Mouse (Mus musculus): ENCODE results near the gene Thada. TPM values are rescaled to one million over a fixed set of nuclear protein-coding genes. Genes with fewer than 3 reads are reported as not detected.

Thada gene
- polyA plus RNA-seq, 1 experiment from 2014 or later, result 15.8 TPM

- 0 out of 2 replicates have a peak, but pooled peaks cover 5% of the 10 kb centered on the region for H3K4me1 ChIP-seq (ENCODE audit: control insufficient read depth, insufficient read depth, low read length)
- 96% methylated on average over 5 of the region's 5 CpGs for WGBS
Measured at GRCm38 (mm10) chr17:84286536-84286935, 179.5 kb downstream of the Thada start.

GRCm38 (mm10) chr17:84282388-84283280, 183.4 kb downstream of the Thada start:
- H3K9me3 ChIP-seq (ENCODE audit: control insufficient read depth, low read length), result no peaks in the 10 kb centered on the region; the same call in 1 of the 2 replicates
- H3K36me3 ChIP-seq (ENCODE audit: control insufficient read depth, insufficient read depth, low read length), result no peaks in the 10 kb centered on the region
- H3K27me3 ChIP-seq (ENCODE audit: control insufficient read depth, insufficient read depth, low read length), result no peaks in the 10 kb centered on the region
- no peak overlapping the region for H3K4me3 ChIP-seq (ENCODE audit: low read length)
- H3K9ac ChIP-seq (ENCODE audit: low read depth, low read length), result no peak overlapping the region
- no peak overlapping the region for H3K4me2 ChIP-seq (replicated peaks; ENCODE audit: low read depth, low read length)
- H3K4me1 ChIP-seq (ENCODE audit: control insufficient read depth, insufficient read depth, low read length), result peaks cover 17% of the 10 kb centered on the region
- 77% methylated on average over 8 of the region's 8 CpGs for WGBS
- H3K27ac ChIP-seq (ENCODE audit: low read depth, low read length), result no peak overlapping the region
- no peak for ATAC-seq (ENCODE audit: low FRiP score, low TSS enrichment)

More at GRCm38 (mm10) chr17:84286536-84286935, 179.5 kb downstream of the Thada start:
- H3K36me3 ChIP-seq (ENCODE audit: control insufficient read depth, insufficient read depth, low read length), result no peaks in the 10 kb centered on the region
- no peak overlapping the region for H3K9ac ChIP-seq (ENCODE audit: low read depth, low read length)
- no peak overlapping the region for H3K4me2 ChIP-seq (replicated peaks; ENCODE audit: low read depth, low read length)
- no peak overlapping the region for H3K27ac ChIP-seq (ENCODE audit: low read depth, low read length)
- no peak for ATAC-seq (ENCODE audit: low FRiP score, low TSS enrichment)
- H3K4me3 ChIP-seq (ENCODE audit: low read length), result no peak overlapping the region
- no peaks in the 10 kb centered on the region for H3K27me3 ChIP-seq (ENCODE audit: control insufficient read depth, insufficient read depth, low read length)
- no peaks in the 10 kb centered on the region; the same call in 1 of the 2 replicates for H3K9me3 ChIP-seq (ENCODE audit: control insufficient read depth, low read length)

- Histone ChIP-seq H3K4me3 (ENCODE audit: low read length) (no peak overlapping the region), H3K9me3 (ENCODE audit: control insufficient read depth, low read length) (no peaks in the 10 kb centered on the region), H3K4me2 (replicated peaks; ENCODE audit: low read depth, low read length) (no peak overlapping the region), H3K27me3 (ENCODE audit: control insufficient read depth, insufficient read depth, low read length) (no peaks in the 10 kb centered on the region), H3K27ac (ENCODE audit: low read depth, low read length) (peak overlapping the region; percentile 44; the same call in 1 of the 2 replicates), H3K4me1 (ENCODE audit: control insufficient read depth, insufficient read depth, low read length) (peaks cover 28% of the 10 kb centered on the region), H3K36me3 (ENCODE audit: control insufficient read depth, insufficient read depth, low read length) (no peaks in the 10 kb centered on the region), H3K9ac (ENCODE audit: low read depth, low read length) (peak overlapping the region; percentile 25; the same call in 1 of the 2 replicates)
- ATAC-seq (ENCODE audit: low FRiP score, low TSS enrichment), result no peak
- 35% methylated on average over 8 of the region's 8 CpGs for WGBS
Measured at GRCm38 (mm10) chr17:84279001-84279400, 187.0 kb downstream of the Thada start.

- Histone ChIP-seq H3K4me3 (ENCODE audit: low read length) (no peak overlapping the region), H3K9ac (ENCODE audit: low read depth, low read length) (no peak overlapping the region), H3K36me3 (ENCODE audit: control insufficient read depth, insufficient read depth, low read length) (no peaks in the 10 kb centered on the region), H3K9me3 (ENCODE audit: control insufficient read depth, low read length) (no peaks in the 10 kb centered on the region), H3K27me3 (ENCODE audit: control insufficient read depth, insufficient read depth, low read length) (no peaks in the 10 kb centered on the region), H3K27ac (ENCODE audit: low read depth, low read length) (peak overlapping the region; percentile 44; the same call in 1 of the 2 replicates), H3K4me1 (ENCODE audit: control insufficient read depth, insufficient read depth, low read length) (peaks cover 31% of the 10 kb centered on the region), H3K4me2 (replicated peaks; ENCODE audit: low read depth, low read length) (no peak overlapping the region)
- WGBS, result 33% methylated on average over 5 of the region's 5 CpGs
- peak; percentile 76 for ATAC-seq (ENCODE audit: low FRiP score, low TSS enrichment)
Measured at GRCm38 (mm10) chr17:84278193-84278953, 187.6 kb downstream of the Thada start.

GRCm38 (mm10) chr17:84274999-84275398, 191.0 kb downstream of the Thada start:
- Histone ChIP-seq H3K27ac (ENCODE audit: low read depth, low read length) (peak overlapping the region; percentile 38; the same call in 1 of the 2 replicates), H3K4me3 (ENCODE audit: low read length) (no peak overlapping the region), H3K27me3 (ENCODE audit: control insufficient read depth, insufficient read depth, low read length) (no peaks in the 10 kb centered on the region), H3K9ac (ENCODE audit: low read depth, low read length) (no peak overlapping the region), H3K9me3 (ENCODE audit: control insufficient read depth, low read length) (no peaks in the 10 kb centered on the region), H3K4me1 (ENCODE audit: control insufficient read depth, insufficient read depth, low read length) (peaks cover 47% of the 10 kb centered on the region), H3K36me3 (ENCODE audit: control insufficient read depth, insufficient read depth, low read length) (no peaks in the 10 kb centered on the region), H3K4me2 (replicated peaks; ENCODE audit: low read depth, low read length) (no peak overlapping the region)
- no peak for ATAC-seq (ENCODE audit: low FRiP score, low TSS enrichment)
- WGBS, result 85% methylated on average over 3 of the region's 3 CpGs

GRCm38 (mm10) chr17:84274163-84274562, 191.8 kb downstream of the Thada start:
- Histone ChIP-seq H3K4me3 (ENCODE audit: low read length) (no peak overlapping the region), H3K27me3 (ENCODE audit: control insufficient read depth, insufficient read depth, low read length) (no peaks in the 10 kb centered on the region), H3K9ac (ENCODE audit: low read depth, low read length) (no peak overlapping the region), H3K36me3 (ENCODE audit: control insufficient read depth, insufficient read depth, low read length) (no peaks in the 10 kb centered on the region), H3K27ac (ENCODE audit: low read depth, low read length) (peak overlapping the region; percentile 63; the same call in 1 of the 2 replicates), H3K4me1 (ENCODE audit: control insufficient read depth, insufficient read depth, low read length) (peaks cover 43% of the 10 kb centered on the region), H3K9me3 (ENCODE audit: control insufficient read depth, low read length) (no peaks in the 10 kb centered on the region), H3K4me2 (replicated peaks; ENCODE audit: low read depth, low read length) (no peak overlapping the region)
- ATAC-seq (ENCODE audit: low FRiP score, low TSS enrichment), result no peak
- 37% methylated on average over 6 of the region's 6 CpGs for WGBS

- Histone ChIP-seq H3K4me2 (replicated peaks; ENCODE audit: low read depth, low read length) (no peak overlapping the region), H3K27me3 (ENCODE audit: control insufficient read depth, insufficient read depth, low read length) (no peaks in the 10 kb centered on the region), H3K4me1 (ENCODE audit: control insufficient read depth, insufficient read depth, low read length) (peaks cover 33% of the 10 kb centered on the region), H3K9me3 (ENCODE audit: control insufficient read depth, low read length) (no peaks in the 10 kb centered on the region), H3K27ac (ENCODE audit: low read depth, low read length) (peak overlapping the region; percentile 55; the same call in 1 of the 2 replicates), H3K4me3 (ENCODE audit: low read length) (no peak overlapping the region), H3K9ac (ENCODE audit: low read depth, low read length) (no peak overlapping the region), H3K36me3 (ENCODE audit: control insufficient read depth, insufficient read depth, low read length) (no peaks in the 10 kb centered on the region)
- WGBS, result 43% methylated on average over 5 of the region's 5 CpGs
- ATAC-seq (ENCODE audit: low FRiP score, low TSS enrichment), result no peak
Measured at GRCm38 (mm10) chr17:84272557-84273261, 193.3 kb downstream of the Thada start.

- no peaks in the 10 kb centered on the region for H3K27me3 ChIP-seq (ENCODE audit: control insufficient read depth, insufficient read depth, low read length)
- H3K4me1 ChIP-seq (ENCODE audit: control insufficient read depth, insufficient read depth, low read length), result peaks cover 33% of the 10 kb centered on the region
- 59% methylated on average over 6 of the region's 6 CpGs for WGBS
- no peak overlapping the region for H3K4me2 ChIP-seq (replicated peaks; ENCODE audit: low read depth, low read length)
- H3K4me3 ChIP-seq (ENCODE audit: low read length), result no peak overlapping the region
- H3K36me3 ChIP-seq (ENCODE audit: control insufficient read depth, insufficient read depth, low read length), result no peaks in the 10 kb centered on the region
- H3K9me3 ChIP-seq (ENCODE audit: control insufficient read depth, low read length), result no peaks in the 10 kb centered on the region
- ATAC-seq (ENCODE audit: low FRiP score, low TSS enrichment), result peak; percentile 60
- peak overlapping the region; percentile 42; the same call in 1 of the 2 replicates for H3K27ac ChIP-seq (ENCODE audit: low read depth, low read length)
- no peak overlapping the region for H3K9ac ChIP-seq (ENCODE audit: low read depth, low read length)
Measured at GRCm38 (mm10) chr17:84271566-84272202, 194.3 kb downstream of the Thada start.
